12 mouse cellular contexts compared by ENCODE assay signal in genomic region chr12:84178652-84179445, GRCm38 (mm10). TPM values are rescaled to one million over a fixed set of nuclear protein-coding genes. Genes with fewer than 3 reads are reported as not detected.
A peak's percentile ranks its signal among the peaks of the same experiment; 100 is the strongest.
DNase-seq lines count a peak whose midpoint lies in the region; ATAC-seq lines count a peak whose summit lies in the region.
"Had no signal": no experiment of that assay in that cellular context is flagged by ENCODE, and none has a peak within 500 bp of the region (broad histone marks: within the 10 kb centered on the region; RNA-seq: fewer than 3 reads in every experiment).

No protein-coding gene starts in this region.

- ATAC-seq in forebrain, embryonic 15.5 days (replicated peaks), result no peak
- ATAC-seq in limb, embryonic 13.5 days (ENCODE audit: low FRiP score, low read depth), result no peak
- no peak for ATAC-seq in intestine, embryonic 14.5 days (replicated peaks; ENCODE audit: low FRiP score, low TSS enrichment, low read depth)
- ATAC-seq in monocyte, adult 5-6 weeks (replicated peaks; ENCODE audit: insufficient number of reproducible peaks, low FRiP score, low TSS enrichment, poor library complexity, severe bottlenecking), result no peak
- ATAC-seq in midbrain, embryonic 14.5 days (ENCODE audit: low FRiP score, low TSS enrichment), result no peak

- peak overlapping the region; percentile 88; the same call in 1 of the 2 replicates for H3K27ac ChIP-seq in forebrain, embryonic 10.5 days
- H3K27ac ChIP-seq in forebrain, embryonic 15.5 days (replicated peaks), result no peak overlapping the region
- H3K27ac ChIP-seq in limb, embryonic 13.5 days, result peak overlapping the region; percentile 15; the same call in 1 of the 2 replicates
- no peak overlapping the region for H3K27ac ChIP-seq in limb, embryonic 10.5 days
- H3K27ac ChIP-seq in intestine, embryonic 14.5 days (ENCODE audit: low read depth), result peak overlapping the region; percentile 27; the same call in 1 of the 2 replicates
- peak overlapping the region; percentile 93; the same call in 1 of the 2 replicates for H3K27ac ChIP-seq in macrophage
- no peak overlapping the region for H3K27ac ChIP-seq in midbrain, embryonic 14.5 days (replicated peaks; ENCODE audit: low read depth, low read length)

- peaks cover 9% of the 10 kb centered on the region for H3K36me3 ChIP-seq in forebrain, embryonic 10.5 days (replicated peaks)
- no peaks in the 10 kb centered on the region for H3K36me3 ChIP-seq in forebrain, embryonic 15.5 days
- H3K36me3 ChIP-seq in limb, embryonic 13.5 days, result peaks cover 3% of the 10 kb centered on the region
- H3K36me3 ChIP-seq in limb, embryonic 10.5 days, result peaks cover 10% of the 10 kb centered on the region
- H3K36me3 ChIP-seq in intestine, embryonic 14.5 days (ENCODE audit: control insufficient read depth, insufficient read depth, low read length), result peaks cover 4% of the 10 kb centered on the region
- H3K36me3 ChIP-seq in macrophage (ENCODE audit: inconsistent target), result no peaks in the 10 kb centered on the region
- peaks cover under 1% of the 10 kb centered on the region for H3K36me3 ChIP-seq in midbrain, embryonic 14.5 days (ENCODE audit: control insufficient read depth, insufficient read depth, low read length)

- no peaks in the 10 kb centered on the region for H3K27me3 ChIP-seq in forebrain, embryonic 10.5 days (ENCODE audit: poor library complexity, severe bottlenecking)
- no peaks in the 10 kb centered on the region for H3K27me3 ChIP-seq in forebrain, embryonic 15.5 days
- no peaks in the 10 kb centered on the region for H3K27me3 ChIP-seq in limb, embryonic 13.5 days
- no peaks in the 10 kb centered on the region for H3K27me3 ChIP-seq in limb, embryonic 10.5 days (ENCODE audit: low read depth, poor library complexity, severe bottlenecking)
- H3K27me3 ChIP-seq in intestine, embryonic 14.5 days (replicated peaks; ENCODE audit: control insufficient read depth, insufficient read depth, low read length), result no peaks in the 10 kb centered on the region
- no peaks in the 10 kb centered on the region for H3K27me3 ChIP-seq in midbrain, embryonic 14.5 days (ENCODE audit: control insufficient read depth, insufficient read depth, low read length)

- no peaks in the 10 kb centered on the region for H3K9me3 ChIP-seq in forebrain, embryonic 10.5 days
- no peaks in the 10 kb centered on the region for H3K9me3 ChIP-seq in forebrain, embryonic 15.5 days
- no peaks in the 10 kb centered on the region for H3K9me3 ChIP-seq in limb, embryonic 13.5 days
- no peaks in the 10 kb centered on the region for H3K9me3 ChIP-seq in limb, embryonic 10.5 days (replicated peaks)
- no peaks in the 10 kb centered on the region for H3K9me3 ChIP-seq in intestine, embryonic 14.5 days (ENCODE audit: control insufficient read depth, low read length)
- no peaks in the 10 kb centered on the region for H3K9me3 ChIP-seq in midbrain, embryonic 14.5 days (ENCODE audit: control insufficient read depth, low read length)

- H3K4me1 ChIP-seq in forebrain, embryonic 10.5 days, result peaks cover 81% of the 10 kb centered on the region
- peaks cover 64% of the 10 kb centered on the region for H3K4me1 ChIP-seq in forebrain, embryonic 15.5 days
- peaks cover 83% of the 10 kb centered on the region for H3K4me1 ChIP-seq in limb, embryonic 13.5 days
- peaks cover 78% of the 10 kb centered on the region for H3K4me1 ChIP-seq in limb, embryonic 10.5 days
- H3K4me1 ChIP-seq in intestine, embryonic 14.5 days (replicated peaks; ENCODE audit: control insufficient read depth, insufficient read depth, low read length), result peaks cover 81% of the 10 kb centered on the region
- peaks cover 35% of the 10 kb centered on the region for H3K4me1 ChIP-seq in midbrain, embryonic 14.5 days (ENCODE audit: control insufficient read depth, insufficient read depth, low read length)

- H3K79me2 ChIP-seq in macrophage (ENCODE audit: inconsistent target), result peaks cover 82% of the 10 kb centered on the region

- 69% methylated on average over 10 of the region's 10 CpGs for WGBS in forebrain, embryonic 10.5 days
- WGBS in forebrain, embryonic 15.5 days, result 76% methylated on average over 10 of the region's 10 CpGs
- 67% methylated on average over 10 of the region's 10 CpGs for WGBS in limb, embryonic 13.5 days
- WGBS in limb, embryonic 10.5 days, result 69% methylated on average over 10 of the region's 10 CpGs
- 58% methylated on average over 10 of the region's 10 CpGs for WGBS in intestine, embryonic 14.5 days
- 84% methylated on average over 10 of the region's 10 CpGs for WGBS in macrophage (ENCODE audit: missing documents)
- WGBS in midbrain, embryonic 14.5 days, result 67% methylated on average over 10 of the region's 10 CpGs

- no peak overlapping the region for H3K4me2 ChIP-seq in forebrain, embryonic 15.5 days (replicated peaks)
- H3K4me2 ChIP-seq in limb, embryonic 13.5 days (replicated peaks), result no peak overlapping the region
- no peak overlapping the region for H3K4me2 ChIP-seq in intestine, embryonic 14.5 days (ENCODE audit: low read length)
- H3K4me2 ChIP-seq in midbrain, embryonic 14.5 days (ENCODE audit: low read length), result no peak overlapping the region

- DNase-seq in forebrain, embryonic 10.5 days (ENCODE audit: extremely low spot score, low spot score), result no peak
- no peak for DNase-seq in limb, embryonic 10.5 days (ENCODE audit: low spot score)
- DNase-seq in intestine, embryonic 14.5 days (ENCODE audit: low spot score), result no peak
- no peak for DNase-seq in midbrain, embryonic 14.5 days
- DNase-seq: cerebellum, adult 11 months; heart, adult 18-20 months; layer of hippocampus, adult 9-11 months; lung, adult 18-20 months had no signal

- no peak overlapping the region for H3K9ac ChIP-seq in forebrain, embryonic 15.5 days (replicated peaks)
- no peak overlapping the region for H3K9ac ChIP-seq in limb, embryonic 13.5 days
- no peak overlapping the region for H3K9ac ChIP-seq in intestine, embryonic 14.5 days (ENCODE audit: low read length)
- H3K9ac ChIP-seq in midbrain, embryonic 14.5 days (replicated peaks; ENCODE audit: low read length), result no peak overlapping the region

- H3K4me3 ChIP-seq in forebrain, embryonic 10.5 days, result no peak overlapping the region
- H3K4me3 ChIP-seq in forebrain, embryonic 15.5 days, result no peak overlapping the region
- H3K4me3 ChIP-seq in limb, embryonic 13.5 days, result no peak overlapping the region
- H3K4me3 ChIP-seq in limb, embryonic 10.5 days, result no peak overlapping the region
- no peak overlapping the region for H3K4me3 ChIP-seq in intestine, embryonic 14.5 days (ENCODE audit: low read depth, low read length)
- H3K4me3 ChIP-seq in macrophage (ENCODE audit: inconsistent target), result no peak overlapping the region
- no peak overlapping the region for H3K4me3 ChIP-seq in midbrain, embryonic 14.5 days (replicated peaks; ENCODE audit: low read depth, low read length)

RNA-seq across cellular contexts. Expression of gene Pnma1, which starts 30.6 kb away (rescaled TPM):
- polyA plus RNA-seq in forebrain, embryonic 10.5 days (2016; fragmentation: Nextera tagmentation; extraction: Ambion mirVana), result 1.3 and 1.8 TPM in 2 replicates
- polyA plus RNA-seq in forebrain, embryonic 15.5 days (2015; fragmentation: Nextera tagmentation; extraction: Ambion mirVana), result 6.0 and 6.5 TPM in 2 replicates
- polyA plus RNA-seq in limb, embryonic 13.5 days (2015; fragmentation: Nextera tagmentation; extraction: Ambion mirVana), result 1.0 and 1.4 TPM in 2 replicates
- 1.2 TPM in 2 replicates for polyA plus RNA-seq in limb, embryonic 10.5 days (2016; fragmentation: Nextera tagmentation; extraction: Ambion mirVana)
- polyA plus RNA-seq in intestine, embryonic 14.5 days (2014; fragmentation: Nextera tagmentation; extraction: Ambion mirVana), result 0.56 and 0.84 TPM in 2 replicates
- total RNA-seq in macrophage (2018; cell fraction: chromatin; rRNA removed), result 10 to 100 TPM in 4 of 26 experiments, 1 to 10 TPM in 22; 1.5 to 28.6 (median 5.5) TPM
- total RNA-seq in macrophage (2018; cell fraction: cytosol; rRNA removed), result under 1 TPM; 0.06 to 0.74 (median 0.29) TPM
- 10 to 100 TPM in 5 of 26 experiments, 1 to 10 TPM in 20, under 1 TPM in 1; 0.96 to 33.0 (median 4.4) TPM for total RNA-seq in macrophage (2018; cell fraction: nucleus; rRNA removed)
- 0.13 to 0.29 TPM (median 0.20 TPM) in 3 replicates for polyA plus RNA-seq in macrophage (2018)
- total RNA-seq in monocyte, adult 5-6 weeks (2017), result 0.78 to 3.5 TPM in 2 of 3 replicates, not detected in the other
- polyA plus RNA-seq in midbrain, embryonic 14.5 days (2014; fragmentation: Nextera tagmentation; extraction: Ambion mirVana), result 5.4 and 6.2 TPM in 2 replicates

RNA-seq across cellular contexts. Expression of gene Elmsan1, which starts 39.8 kb away (rescaled TPM):
- polyA plus RNA-seq in forebrain, embryonic 10.5 days (2016; fragmentation: Nextera tagmentation; extraction: Ambion mirVana), result 7.0 and 8.7 TPM in 2 replicates
- 4.3 and 5.0 TPM in 2 replicates for polyA plus RNA-seq in forebrain, embryonic 15.5 days (2015; fragmentation: Nextera tagmentation; extraction: Ambion mirVana)
- polyA plus RNA-seq in limb, embryonic 13.5 days (2015; fragmentation: Nextera tagmentation; extraction: Ambion mirVana), result 8.9 and 9.9 TPM in 2 replicates
- 9.2 and 10.7 TPM in 2 replicates for polyA plus RNA-seq in limb, embryonic 10.5 days (2016; fragmentation: Nextera tagmentation; extraction: Ambion mirVana)
- polyA plus RNA-seq in intestine, embryonic 14.5 days (2014; fragmentation: Nextera tagmentation; extraction: Ambion mirVana), result 8.2 and 8.8 TPM in 2 replicates
- total RNA-seq in macrophage (2018; cell fraction: chromatin; rRNA removed), result 100 to 1,000 TPM in 11 of 26 experiments, 10 to 100 TPM in 15; 35.5 to 286 (median 91.6) TPM
- total RNA-seq in macrophage (2018; cell fraction: cytosol; rRNA removed), result 10 to 100 TPM; 12.1 to 56.7 (median 24.1) TPM
- total RNA-seq in macrophage (2018; cell fraction: nucleus; rRNA removed), result 100 to 1,000 TPM in 4 of 26 experiments, 10 to 100 TPM in 22; 27.9 to 188 (median 59.0) TPM
- polyA plus RNA-seq in macrophage (2018), result 11.0 to 13.7 TPM (median 13.5 TPM) in 3 replicates
- total RNA-seq in monocyte, adult 5-6 weeks (2017), result 21.6 to 42.4 TPM (median 28.2 TPM) in 3 replicates
- polyA plus RNA-seq in midbrain, embryonic 14.5 days (2014; fragmentation: Nextera tagmentation; extraction: Ambion mirVana), result 2.7 and 4.3 TPM in 2 replicates

Comparison
In these comparisons a context has a peak if more than half of its experiments do, and no peak if none do; other contexts are left out.
1. H3K27ac ChIP-seq: peak in forebrain, embryonic 10.5 days (single experiment), limb, embryonic 13.5 days (single experiment), intestine, embryonic 14.5 days (single experiment) and macrophage (single experiment); none in forebrain, embryonic 15.5 days (single experiment), limb, embryonic 10.5 days (single experiment) and midbrain, embryonic 14.5 days (single experiment).